ENCODE assay signal across 11 mouse cellular contexts in the genomic region with DNA sequence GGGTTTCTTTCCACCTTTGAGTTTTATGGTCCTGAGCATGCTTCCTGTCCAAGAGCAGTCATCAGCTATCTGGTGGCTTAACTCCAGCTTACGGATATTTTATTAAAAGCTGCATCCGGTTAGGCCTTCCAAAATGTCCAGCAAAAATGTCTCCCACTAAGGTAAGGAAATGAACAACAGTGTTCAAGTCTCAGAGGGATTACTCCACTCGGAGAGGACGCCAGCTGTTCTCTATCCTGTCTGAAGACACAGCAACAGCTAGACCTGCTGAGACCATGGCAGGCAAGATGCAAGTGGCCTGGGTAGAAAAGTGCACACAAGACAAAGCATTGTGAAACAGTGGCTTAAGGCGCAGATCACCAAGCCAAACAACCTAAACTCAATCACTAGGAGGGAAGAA.
DNase-seq lines count a peak whose midpoint lies in the region; ATAC-seq and TF ChIP-seq lines count a peak whose summit lies in the region.
"Had no signal": no experiment of that assay in that cellular context is flagged by ENCODE, and none has a peak within 500 bp of the region (broad histone marks: within the 10 kb centered on the region; RNA-seq: fewer than 3 reads in every experiment).

No protein-coding gene starts in this region.

- H3K27ac ChIP-seq in brown adipose tissue, adult 24 weeks (replicated peaks; ENCODE audit: low read depth, low read length): peak overlapping the region; percentile 62
- H3K27ac ChIP-seq in heart, adult 2 months: 0 out of 2 replicates have a peak overlapping the region, but pooled peaks have one; percentile 18
- H3K27ac ChIP-seq in intestine, embryonic 14.5 days (ENCODE audit: low read depth): peak overlapping the region; percentile 43; the same call in 1 of the 2 replicates
- H3K27ac ChIP-seq: liver, embryonic 12.5 days had no signal

- H3K4me1 ChIP-seq in brown adipose tissue, adult 24 weeks (ENCODE audit: control insufficient read depth, insufficient read depth, insufficient read length, low read length): peaks cover 4% of the 10 kb centered on the region; the same call in 1 of the 2 replicates
- peaks cover 9% of the 10 kb centered on the region for H3K4me1 ChIP-seq in heart, adult 2 months (ENCODE audit: control insufficient read depth, insufficient read depth, low read length)
- H3K4me1 ChIP-seq in intestine, embryonic 14.5 days (replicated peaks; ENCODE audit: control insufficient read depth, insufficient read depth, low read length): peaks cover 28% of the 10 kb centered on the region; the same call in 1 of the 2 replicates
- H3K4me1 ChIP-seq: liver, embryonic 12.5 days had no signal

- no peak overlapping the region for H3K9ac ChIP-seq in heart, adult 2 months (ENCODE audit: low read depth, low read length)
- no peak overlapping the region for H3K9ac ChIP-seq in intestine, embryonic 14.5 days (ENCODE audit: low read length)
- H3K9ac ChIP-seq: liver, embryonic 12.5 days had no signal

- no peaks in the 10 kb centered on the region for H3K9me3 ChIP-seq in intestine, embryonic 14.5 days (ENCODE audit: control insufficient read depth, low read length)
- H3K9me3 ChIP-seq: liver, embryonic 12.5 days had no signal

- no peak for ATAC-seq in intestine, embryonic 14.5 days (replicated peaks; ENCODE audit: low FRiP score, low TSS enrichment, low read depth)
- ATAC-seq: liver, embryonic 12.5 days had no signal

- no peak overlapping the region for H3K4me2 ChIP-seq in intestine, embryonic 14.5 days (ENCODE audit: low read length)
- H3K4me2 ChIP-seq: liver, embryonic 12.5 days had no signal

- intact Hi-C loops in heart, adult 2 months (cut with DNase I): no loop called here

- no peak overlapping the region for H3K4me3 ChIP-seq in brown adipose tissue, adult 24 weeks (ENCODE audit: insufficient read depth, low read depth, low read length)
- H3K4me3 ChIP-seq in heart, adult 2 months: no peak overlapping the region
- no peak overlapping the region for H3K4me3 ChIP-seq in intestine, embryonic 14.5 days (ENCODE audit: low read depth, low read length)
- H3K4me3 ChIP-seq: erythroblast, embryonic 14.5 days; liver, embryonic 12.5 days had no signal

- no peak for TF ChIP-seq CTCF in heart, adult 2 months (IDR thresholded peaks at IDR 0.05)

- DNase-seq in heart, adult 2 months: peak; percentile 33 to 53
- DNase-seq in intestine, embryonic 14.5 days (ENCODE audit: low spot score): no peak
- DNase-seq in kidney, postnatal 14 days: peak; percentile 65
- no peak for DNase-seq in neural tube, embryonic 10.5 days (ENCODE audit: extremely low spot score, low spot score)
- no peak for DNase-seq in cerebellum, postnatal 10 days
- DNase-seq in left cerebral cortex, adult 8-10 months (ENCODE audit: low spot score in 2 of 2): no peak
- DNase-seq: cerebellum, postnatal 25 days; layer of hippocampus, adult 9-11 months had no signal

- no peak for TF ChIP-seq EP300 in heart, adult 2 months (IDR thresholded peaks at IDR 0.05; ENCODE audit: insufficient read depth, low read depth, low read length)

- WGBS in heart, adult 2 months: 39% methylated on average over 5 of the region's 5 CpGs
- 44% methylated on average over 5 of the region's 5 CpGs for WGBS in intestine, embryonic 14.5 days

- no peaks in the 10 kb centered on the region for H3K79me2 ChIP-seq in heart, adult 2 months (replicated peaks; ENCODE audit: control insufficient read depth, insufficient read depth, low read length)

- H3K36me3 ChIP-seq in heart, adult 2 months (ENCODE audit: control insufficient read depth, insufficient read depth, low read length): no peaks in the 10 kb centered on the region
- no peaks in the 10 kb centered on the region for H3K36me3 ChIP-seq in intestine, embryonic 14.5 days (ENCODE audit: control insufficient read depth, insufficient read depth, low read length)
- H3K36me3 ChIP-seq: liver, embryonic 12.5 days had no signal

- TF ChIP-seq POLR2A in heart, adult 2 months (IDR thresholded peaks at IDR 0.05; ENCODE audit: insufficient read depth, low read depth, low read length): peak; percentile 27; the same call in 1 of the 2 replicates

- H3K27me3 ChIP-seq in heart, adult 2 months (ENCODE audit: control insufficient read depth, insufficient read depth, low read length): no peaks in the 10 kb centered on the region
- H3K27me3 ChIP-seq in intestine, embryonic 14.5 days (replicated peaks; ENCODE audit: control insufficient read depth, insufficient read depth, low read length): no peaks in the 10 kb centered on the region
- H3K27me3 ChIP-seq: liver, embryonic 12.5 days had no signal

Comparison
In these comparisons a context has a peak if more than half of its experiments do, and no peak if none do; other contexts are left out.
1. DNase-seq: peak in heart, adult 2 months (2 of 2) and kidney, postnatal 14 days (single experiment); none in intestine, embryonic 14.5 days (single experiment), neural tube, embryonic 10.5 days (single experiment), cerebellum, postnatal 10 days (0 of 2) and left cerebral cortex, adult 8-10 months (0 of 2).
2. Peak in every context shown above with its lines, with median percentiles within 50 percentile points of each other: H3K27ac ChIP-seq.